Mouse (Mus musculus) layer of hippocampus, adult 9-11 months (tissue): ENCODE measurements around the gene Gpr19.

Experiments
- DNase-seq: peaks from one replicate; pipeline ENCODE4 v3.0.0; 2022

The Gpr19 gene

GRCm38 (mm10) chr6:134898095-134898965 lies at the start of gene Gpr19:
Gpr19 (minus strand) TSS chr6:134898578.
- DNase-seq, result peak; percentile 84

- DNase-seq, result peak; percentile 50
These were observed 49.1 kb upstream of the Gpr19 start for GRCm38 (mm10) chr6:134947311-134948087.

- no peak for DNase-seq
These were observed 48.5 kb upstream of the Gpr19 start for GRCm38 (mm10) chr6:134946858-134947257.

- no peak for DNase-seq
These were observed 47.7 kb upstream of the Gpr19 start for GRCm38 (mm10) chr6:134946054-134946453.

GRCm38 (mm10) chr6:134943759-134944407 lies 45.5 kb upstream of the Gpr19 start:
- DNase-seq, result no peak

GRCm38 (mm10) chr6:134939781-134940180 lies 41.4 kb upstream of the Gpr19 start:
- no peak for DNase-seq

- DNase-seq, result no peak
These were observed 35.9 kb upstream of the Gpr19 start for GRCm38 (mm10) chr6:134934305-134934704.

GRCm38 (mm10) chr6:134933207-134933558 lies 34.8 kb upstream of the Gpr19 start:
- DNase-seq, result no peak

- DNase-seq, result no peak
These were observed 34.3 kb upstream of the Gpr19 start for GRCm38 (mm10) chr6:134932486-134933206.

GRCm38 (mm10) chr6:134931146-134931545 lies 32.8 kb upstream of the Gpr19 start:
- DNase-seq, result no peak

- DNase-seq, result no peak
These were observed 32.0 kb upstream of the Gpr19 start for GRCm38 (mm10) chr6:134930383-134930782.

GRCm38 (mm10) chr6:134929926-134930325 lies 31.5 kb upstream of the Gpr19 start:
- DNase-seq, result no peak

- DNase-seq, result no peak
These were observed 30.5 kb upstream of the Gpr19 start for GRCm38 (mm10) chr6:134928889-134929310.

- DNase-seq, result peak; percentile 71
These were observed 29.9 kb upstream of the Gpr19 start for GRCm38 (mm10) chr6:134928096-134928888.

GRCm38 (mm10) chr6:134927595-134928095 lies 29.3 kb upstream of the Gpr19 start:
- no peak for DNase-seq

GRCm38 (mm10) chr6:134926803-134927594 lies 28.6 kb upstream of the Gpr19 start:
- no peak for DNase-seq

- DNase-seq, result no peak
These were observed 27.9 kb upstream of the Gpr19 start for GRCm38 (mm10) chr6:134926338-134926705.

GRCm38 (mm10) chr6:134925673-134926337 lies 27.4 kb upstream of the Gpr19 start:
- DNase-seq, result no peak

- DNase-seq, result no peak
These were observed 25.9 kb upstream of the Gpr19 start for GRCm38 (mm10) chr6:134924262-134924661.

- DNase-seq, result no peak
These were observed 25.3 kb upstream of the Gpr19 start for GRCm38 (mm10) chr6:134923670-134924069.
